Mouse (Mus musculus) kidney, adult 11 months (tissue): ENCODE data around the gene Plekhm1.

ENCODE experiments used
- DNase-seq: peaks from one replicate; pipeline ENCODE4 v3.0.0; 2022

The Plekhm1 gene

GRCm38 (mm10) chr11:103359841-103360641 is 52.4 kb downstream of the Plekhm1 start:
- DNase-seq = peak; percentile 79

GRCm38 (mm10) chr11:103359122-103359521 is 53.4 kb downstream of the Plekhm1 start:
- peak; percentile 67 for DNase-seq

GRCm38 (mm10) chr11:103358316-103358715 is 54.2 kb downstream of the Plekhm1 start:
- DNase-seq = no peak

- no peak for DNase-seq
Measured at GRCm38 (mm10) chr11:103357710-103358109, 54.8 kb downstream of the Plekhm1 start.

GRCm38 (mm10) chr11:103356938-103357670 is 55.4 kb downstream of the Plekhm1 start:
- no peak for DNase-seq

DNA sequence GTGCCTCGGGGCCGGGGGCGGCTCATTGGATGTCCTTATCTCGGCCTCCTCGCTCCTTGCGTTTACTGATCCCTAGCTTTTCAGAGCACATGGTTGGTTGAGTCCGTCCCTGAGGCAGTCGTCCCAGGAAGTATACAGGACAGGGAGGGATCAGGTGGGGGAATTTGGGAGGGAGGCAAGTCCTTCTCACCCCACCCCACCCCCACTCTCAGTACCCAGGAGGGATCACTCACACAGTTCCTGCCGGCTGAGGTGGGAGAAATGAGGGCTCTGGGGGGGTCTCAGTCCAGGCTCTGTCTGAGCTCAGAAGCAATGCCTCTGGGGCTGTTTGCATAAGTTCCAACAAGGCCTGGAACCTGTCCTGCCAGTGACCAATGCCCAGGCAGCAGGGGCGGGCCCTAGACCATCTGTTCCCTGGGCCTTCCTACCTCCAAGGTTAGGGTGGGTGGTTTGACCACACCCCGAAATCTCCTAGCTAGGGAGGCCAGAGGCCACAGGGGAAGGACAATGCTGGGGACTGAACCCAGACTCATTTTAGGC is 56.4 kb downstream of the Plekhm1 start:
- DNase-seq = peak; percentile 88

- peak; percentile 94 for DNase-seq
Measured at GRCm38 (mm10) chr11:103355251-103355650, 57.2 kb downstream of the Plekhm1 start.

- DNase-seq = no peak
Measured at GRCm38 (mm10) chr11:103354033-103354432, 58.5 kb downstream of the Plekhm1 start.

DNA sequence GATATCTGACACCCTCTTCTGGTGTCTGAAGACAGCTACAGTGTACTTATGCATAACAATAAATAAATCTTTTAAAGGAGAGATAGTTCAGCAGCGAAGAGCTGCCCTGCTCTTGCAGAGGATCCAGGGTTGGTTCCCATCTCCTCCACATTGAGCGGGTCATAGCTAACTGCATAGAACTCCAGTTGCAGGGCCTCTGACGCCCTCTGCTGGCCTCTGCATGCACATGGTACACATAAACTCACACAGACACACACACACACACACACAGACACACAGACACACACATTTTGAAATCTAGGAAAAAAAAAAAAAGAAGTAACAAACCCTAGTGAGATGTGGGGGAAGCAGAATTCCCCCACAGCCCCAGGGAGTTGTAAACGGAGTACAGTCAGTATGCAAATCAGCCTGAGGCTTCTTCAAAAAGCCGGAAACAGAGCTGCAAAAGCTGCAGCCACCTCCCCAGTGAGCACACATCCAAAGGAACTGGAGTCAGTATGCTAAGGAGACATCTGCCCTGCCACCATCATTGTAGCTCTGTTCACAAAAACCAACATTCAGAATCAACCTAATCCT is 60.2 kb downstream of the Plekhm1 start:
- no peak for DNase-seq

DNA sequence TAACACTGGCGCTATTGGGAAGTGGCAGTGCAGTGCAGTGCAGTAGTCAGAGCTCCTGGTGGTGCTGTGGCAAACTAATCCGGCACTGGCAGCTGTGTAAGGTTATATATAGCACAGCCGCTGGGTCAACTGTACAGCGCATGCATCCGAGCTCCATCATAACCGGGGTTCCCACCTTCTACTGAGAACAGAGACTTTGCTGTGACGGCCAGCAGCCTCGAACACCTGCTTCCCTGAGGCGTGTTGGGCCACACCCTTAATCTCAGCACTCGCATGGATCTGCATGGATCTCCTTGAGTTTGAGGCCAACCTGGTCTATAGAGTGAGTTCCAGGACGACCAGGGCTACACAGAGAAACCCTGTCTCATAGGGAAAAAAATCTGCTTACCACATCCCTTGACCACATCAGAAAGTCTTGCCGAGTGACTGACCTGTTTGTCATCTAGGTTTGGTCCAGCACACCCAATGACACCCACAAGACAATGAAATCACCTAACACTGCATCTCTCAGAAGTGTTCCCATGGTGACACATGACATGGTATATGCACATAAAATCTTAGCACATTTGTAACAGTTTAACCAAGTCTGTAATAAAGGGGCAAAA is 61.7 kb downstream of the Plekhm1 start:
- DNase-seq = no peak

- DNase-seq = no peak
Measured at GRCm38 (mm10) chr11:103349699-103350098, 62.8 kb downstream of the Plekhm1 start.

DNA sequence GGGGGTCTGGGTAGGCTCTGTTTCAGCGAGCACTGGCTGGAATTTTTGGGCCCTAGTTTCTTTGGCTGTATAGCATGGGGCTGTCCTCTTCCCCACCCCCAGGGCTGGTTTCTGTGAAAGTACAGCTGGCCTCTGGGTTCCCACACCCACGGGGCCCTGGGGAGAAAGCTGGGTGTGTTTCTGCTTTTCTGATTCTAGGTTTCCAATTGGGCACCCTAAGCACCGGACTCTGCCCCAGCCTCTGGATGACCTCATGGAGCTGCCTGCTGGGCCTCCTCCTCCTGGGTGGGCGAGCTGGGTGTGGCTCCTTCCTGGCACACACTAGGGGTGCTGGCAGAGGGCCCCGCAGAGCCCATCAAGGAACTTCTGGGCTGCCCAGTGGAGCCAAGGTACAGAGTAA is 65.8 kb downstream of the Plekhm1 start:
- DNase-seq = peak; percentile 95

DNA sequence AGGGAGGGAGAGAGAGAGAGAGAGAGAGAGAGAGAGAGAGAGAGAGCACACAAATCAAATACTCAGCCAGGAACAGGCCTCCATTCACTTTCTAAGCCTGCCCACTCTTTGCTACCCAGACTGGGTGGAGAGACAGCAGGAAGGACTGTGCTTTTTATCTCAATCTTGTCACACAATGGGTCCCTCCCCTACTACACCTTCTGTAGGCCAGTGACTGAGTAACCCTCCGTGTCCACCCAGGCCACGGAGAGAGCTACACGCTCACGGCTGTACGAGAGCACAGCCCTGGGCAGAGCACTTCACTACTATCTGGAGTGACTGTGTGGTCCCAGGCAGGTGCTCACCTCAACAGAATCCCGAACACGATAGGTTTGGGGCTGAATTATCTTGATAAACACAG is 66.3 kb downstream of the Plekhm1 start:
- no peak for DNase-seq

GRCm38 (mm10) chr11:103345408-103346091 is 66.9 kb downstream of the Plekhm1 start:
- DNase-seq = no peak

GRCm38 (mm10) chr11:103344494-103345332 is 67.8 kb downstream of the Plekhm1 start:
- DNase-seq = no peak

DNA sequence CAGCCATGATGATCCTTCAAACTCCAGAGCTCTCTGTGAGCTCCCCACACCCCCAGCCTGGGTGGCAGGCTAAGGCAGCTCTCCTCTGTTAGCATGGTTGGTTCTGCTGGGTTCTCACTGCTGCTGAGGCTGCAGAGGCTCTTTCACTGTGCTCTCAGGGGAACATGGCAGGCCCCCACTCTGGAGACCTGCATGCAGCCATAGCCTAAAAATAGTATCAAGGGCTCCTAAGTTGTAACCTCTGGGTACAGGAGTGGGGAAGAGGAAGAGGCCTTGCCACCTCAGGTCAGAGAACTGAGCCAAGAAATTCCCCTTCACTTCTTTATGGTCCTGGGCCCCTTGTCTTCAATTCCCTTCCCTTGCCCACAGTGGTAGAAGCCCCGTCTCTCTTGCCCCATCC is 68.6 kb downstream of the Plekhm1 start:
- DNase-seq = no peak

DNA sequence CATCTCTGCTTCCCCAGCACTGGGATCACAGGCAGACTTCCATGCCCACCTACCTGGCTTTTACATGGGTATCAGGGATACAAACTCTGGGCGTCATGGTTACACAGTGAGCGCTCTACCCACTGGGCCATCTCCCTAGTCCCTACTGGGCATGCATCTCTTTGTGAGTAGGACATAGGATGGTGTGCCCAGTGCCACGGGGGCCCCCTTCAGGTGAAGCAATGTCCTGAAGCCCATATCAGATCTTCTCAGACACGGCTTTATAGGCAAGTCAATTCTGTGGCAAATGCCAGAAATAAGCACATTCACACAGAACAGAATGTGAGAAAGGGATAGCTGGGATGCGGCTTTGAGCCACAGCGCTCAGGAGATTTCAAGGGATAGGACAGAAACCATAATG is 69.4 kb downstream of the Plekhm1 start:
- DNase-seq = no peak

- peak; percentile 87 for DNase-seq
Measured at GRCm38 (mm10) chr11:103340677-103341076, 71.8 kb downstream of the Plekhm1 start.

GRCm38 (mm10) chr11:103340130-103340529 is 72.4 kb downstream of the Plekhm1 start:
- no peak for DNase-seq

DNA sequence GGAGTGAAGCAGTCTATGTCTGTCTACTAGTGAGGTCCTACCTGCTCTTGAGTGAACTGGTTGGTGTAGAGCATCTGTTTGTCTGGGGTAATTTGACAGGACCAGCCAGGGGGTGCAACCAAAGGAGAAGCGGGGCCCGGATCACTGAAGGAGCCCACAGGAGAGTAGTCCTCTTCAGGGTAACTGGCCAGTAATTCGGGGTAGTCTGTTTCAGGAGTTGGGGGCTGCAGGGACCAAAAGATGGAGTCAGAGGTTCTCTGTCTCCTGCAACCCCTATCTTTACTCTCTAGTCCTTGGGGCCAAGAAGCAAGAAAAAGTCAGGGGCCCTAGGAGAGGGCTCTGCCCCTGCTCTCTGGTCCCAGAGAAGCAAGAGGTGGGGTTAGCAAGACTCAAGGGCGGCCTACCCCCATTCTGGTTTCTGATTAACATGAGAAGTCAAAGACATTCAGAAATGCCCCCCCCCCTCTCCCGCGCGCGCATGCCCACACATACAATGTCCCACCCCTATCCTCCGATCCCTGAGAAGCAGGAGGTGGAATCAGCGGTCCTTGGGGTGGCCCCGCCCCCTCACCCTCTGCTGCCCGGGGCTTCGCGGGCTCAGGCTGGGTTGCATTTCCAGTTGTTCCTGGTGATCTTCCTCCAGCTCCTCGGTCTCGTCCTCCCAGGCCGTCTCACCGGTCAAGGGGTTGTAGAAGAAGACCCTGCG is 72.9 kb downstream of the Plekhm1 start:
- DNase-seq = peak; percentile 82

DNA sequence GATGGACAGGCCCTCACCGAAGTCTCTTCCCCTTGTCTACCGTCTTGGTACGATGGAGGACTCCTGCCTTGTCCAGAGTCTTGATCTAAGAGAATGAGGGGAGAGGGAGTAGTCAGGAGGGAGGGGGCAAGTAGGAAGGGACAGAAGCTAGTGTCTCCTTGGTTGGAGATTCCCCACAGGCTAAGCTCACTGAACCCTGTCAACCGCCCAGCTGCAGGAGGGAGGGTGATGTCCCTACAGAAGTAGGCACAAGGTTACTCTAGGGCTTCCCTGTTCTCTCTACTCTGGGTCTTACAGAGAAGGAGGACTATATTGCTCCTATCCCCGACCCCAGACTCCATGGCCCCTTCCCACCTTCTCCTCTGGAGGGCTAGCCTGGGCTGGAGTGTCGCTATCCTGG is 73.8 kb downstream of the Plekhm1 start:
- DNase-seq = peak; percentile 73
